Mouse (Mus musculus) hindbrain, embryonic 12.5 days (tissue): ENCODE results near the gene Tmem165. TPM values are rescaled to one million over a fixed set of nuclear protein-coding genes. Genes with fewer than 3 reads are reported as not detected.

ENCODE experiments used
- ATAC-seq: fragments of 200-750 bp; cut with Nextera tagmentation; 2 replicates; pipeline ENCODE4 v1.8.0; 2017; ENCODE audit warnings: moderate TSS enrichment; ENCODE audit not compliant: low FRiP score
- H3K27ac ChIP-seq: fragments of 300-500 bp; sonication (generic); 2 replicates; pipeline ENCODE4 v1.5.1; 2016; ENCODE audit warnings: mild to moderate bottlenecking
- H3K27me3 ChIP-seq: fragments of 300-500 bp; sonication (generic); 2 replicates; pipeline ENCODE4 v1.6.1; 2016; ENCODE audit warnings: mild to moderate bottlenecking
- H3K36me3 ChIP-seq: fragments of 300-500 bp; sonication (generic); 2 replicates; pipeline ENCODE4 v1.6.1; 2016; ENCODE audit warnings: mild to moderate bottlenecking
- H3K4me1 ChIP-seq: fragments of 300-500 bp; sonication (generic); 2 replicates; pipeline ENCODE4 v1.6.1; 2016
- H3K4me2 ChIP-seq: fragments of 300-500 bp; sonication (generic); replicated peaks from 2 replicates; pipeline ENCODE4 v1.6.1; 2016; ENCODE audit warnings: mild to moderate bottlenecking
- H3K4me3 ChIP-seq: fragments of 300-500 bp; sonication (generic); 2 replicates; pipeline ENCODE4 v1.5.1; 2016; ENCODE audit warnings: mild to moderate bottlenecking
- H3K9ac ChIP-seq: fragments of 300-500 bp; sonication (generic); 2 replicates; pipeline ENCODE4 v1.6.1; 2016; ENCODE audit warnings: mild to moderate bottlenecking, moderate library complexity
- H3K9me3 ChIP-seq: fragments of 300-500 bp; sonication (generic); replicated peaks from 2 replicates; pipeline ENCODE4 v1.6.1; 2016; ENCODE audit warnings: mild to moderate bottlenecking
- WGBS: fragments of 180-500 bp; shearing (Covaris S2); methylation state at CpG from one replicate; pipeline ENCODE4 v1.1.7; 2016; 5-methylcytosine and 5-hydroxymethylcytosine counted together
- polyA plus RNA-seq: library from polyadenylated mRNA; unstranded; fragments of >200 nt; fragmentation: Nextera tagmentation; extraction: Ambion mirVana; gene quantifications from 2 replicates; pipeline ENCODE4 v1.2.1, GENCODE M21; 2016

The Tmem165 gene
- polyA plus RNA-seq, 1 experiment from 2014 or later, result 106 TPM

GRCm38 (mm10) chr5:76176841-76177240, 6.8 kb upstream of the Tmem165 start:
- Histone ChIP-seq H3K36me3 (no peaks in the 10 kb centered on the region), H3K4me3 (no peak overlapping the region), H3K4me2 (no peak overlapping the region), H3K4me1 (0 out of 2 replicates have a peak, but pooled peaks cover 2% of the 10 kb centered on the region), H3K27ac (no peak overlapping the region), H3K27me3 (no peaks in the 10 kb centered on the region), H3K9ac (no peak overlapping the region), H3K9me3 (no peaks in the 10 kb centered on the region)
- no peak for ATAC-seq
- 64% methylated on average over 11 of the region's 11 CpGs for WGBS

GRCm38 (mm10) chr5:76177664-76178063, 6.0 kb upstream of the Tmem165 start:
- H3K4me3 ChIP-seq, result no peak overlapping the region
- no peak overlapping the region for H3K9ac ChIP-seq
- H3K4me2 ChIP-seq, result no peak overlapping the region
- H3K9me3 ChIP-seq, result no peaks in the 10 kb centered on the region
- H3K27me3 ChIP-seq, result no peaks in the 10 kb centered on the region; the same call in 1 of the 2 replicates
- ATAC-seq, result no peak
- 84% methylated on average over 7 of the region's 7 CpGs for WGBS
- 0 out of 2 replicates have a peak, but pooled peaks cover 2% of the 10 kb centered on the region for H3K4me1 ChIP-seq
- no peaks in the 10 kb centered on the region for H3K36me3 ChIP-seq
- no peak overlapping the region for H3K27ac ChIP-seq

GRCm38 (mm10) chr5:76179171-76179570, 4.5 kb upstream of the Tmem165 start:
- H3K4me1 ChIP-seq, result 0 out of 2 replicates have a peak, but pooled peaks cover 5% of the 10 kb centered on the region
- no peak overlapping the region for H3K4me3 ChIP-seq
- H3K9ac ChIP-seq, result no peak overlapping the region
- no peak overlapping the region for H3K27ac ChIP-seq
- H3K9me3 ChIP-seq, result no peaks in the 10 kb centered on the region
- 93% methylated on average over 5 of the region's 5 CpGs for WGBS
- H3K27me3 ChIP-seq, result no peaks in the 10 kb centered on the region; the same call in 1 of the 2 replicates
- H3K4me2 ChIP-seq, result no peak overlapping the region
- no peaks in the 10 kb centered on the region for H3K36me3 ChIP-seq
- no peak for ATAC-seq

GRCm38 (mm10) chr5:76179791-76180190, 3.9 kb upstream of the Tmem165 start:
- Histone ChIP-seq H3K4me1 (0 out of 2 replicates have a peak, but pooled peaks cover 5% of the 10 kb centered on the region), H3K9ac (no peak overlapping the region), H3K4me3 (no peak overlapping the region), H3K4me2 (no peak overlapping the region), H3K9me3 (no peaks in the 10 kb centered on the region), H3K27ac (no peak overlapping the region), H3K36me3 (no peaks in the 10 kb centered on the region), H3K27me3 (no peaks in the 10 kb centered on the region; the same call in 1 of the 2 replicates)
- no peak for ATAC-seq
- WGBS, result 86% methylated on average over 5 of the region's 5 CpGs

- no peak overlapping the region for H3K27ac ChIP-seq
- H3K4me3 ChIP-seq, result no peak overlapping the region
- no peaks in the 10 kb centered on the region for H3K36me3 ChIP-seq
- 65% methylated on average over 3 of the region's 3 CpGs for WGBS
- no peaks in the 10 kb centered on the region for H3K9me3 ChIP-seq
- H3K9ac ChIP-seq, result no peak overlapping the region
- H3K4me2 ChIP-seq, result no peak overlapping the region
- H3K27me3 ChIP-seq, result no peaks in the 10 kb centered on the region; the same call in 1 of the 2 replicates
- no peak for ATAC-seq
- peaks cover 18% of the 10 kb centered on the region for H3K4me1 ChIP-seq
Measured at GRCm38 (mm10) chr5:76182326-76182725, 1.4 kb upstream of the Tmem165 start.

- Histone ChIP-seq H3K27me3 (no peaks in the 10 kb centered on the region; the same call in 1 of the 2 replicates), H3K4me3 (peak overlapping the region; percentile 97), H3K27ac (no peak overlapping the region), H3K9me3 (no peaks in the 10 kb centered on the region), H3K4me1 (peaks cover 18% of the 10 kb centered on the region), H3K4me2 (peak overlapping the region; percentile 65), H3K9ac (peak overlapping the region; percentile 97), H3K36me3 (no peaks in the 10 kb centered on the region)
- ATAC-seq, result no peak
- WGBS, result 14% methylated on average over 11 of the region's 17 CpGs
Measured at GRCm38 (mm10) chr5:76183043-76183749, 484 bp upstream of the Tmem165 start.

GRCm38 (mm10) chr5:76184286-76185080, 803 bp downstream of the Tmem165 start:
- H3K4me3 ChIP-seq, result peak overlapping the region; percentile 97
- H3K4me2 ChIP-seq, result peak overlapping the region; percentile 65
- peak overlapping the region; percentile 97 for H3K27ac ChIP-seq
- H3K27me3 ChIP-seq, result no peaks in the 10 kb centered on the region; the same call in 1 of the 2 replicates
- H3K4me1 ChIP-seq, result peaks cover 23% of the 10 kb centered on the region
- no peaks in the 10 kb centered on the region for H3K36me3 ChIP-seq
- H3K9me3 ChIP-seq, result no peaks in the 10 kb centered on the region
- 4% methylated on average over 38 of the region's 38 CpGs for WGBS
- H3K9ac ChIP-seq, result peak overlapping the region; percentile 97
- ATAC-seq, result peak; percentile 93

- Histone ChIP-seq H3K4me2 (no peak overlapping the region), H3K27ac (no peak overlapping the region), H3K4me3 (no peak overlapping the region), H3K4me1 (peaks cover 29% of the 10 kb centered on the region), H3K9ac (no peak overlapping the region), H3K9me3 (no peaks in the 10 kb centered on the region), H3K36me3 (peaks cover 11% of the 10 kb centered on the region; the same call in 1 of the 2 replicates), H3K27me3 (no peaks in the 10 kb centered on the region)
- 95% methylated on average over 5 of the region's 5 CpGs for WGBS
- no peak for ATAC-seq
Measured at GRCm38 (mm10) chr5:76187885-76188284, 4.2 kb downstream of the Tmem165 start.

- Histone ChIP-seq H3K27me3 (no peaks in the 10 kb centered on the region), H3K4me2 (no peak overlapping the region), H3K4me1 (peaks cover 19% of the 10 kb centered on the region), H3K36me3 (peaks cover 17% of the 10 kb centered on the region; the same call in 1 of the 2 replicates), H3K27ac (no peak overlapping the region), H3K9me3 (no peaks in the 10 kb centered on the region), H3K9ac (no peak overlapping the region), H3K4me3 (no peak overlapping the region)
- ATAC-seq, result no peak
- WGBS, result 94% methylated on average over 4 of the region's 4 CpGs
Measured at GRCm38 (mm10) chr5:76190609-76191008, 6.9 kb downstream of the Tmem165 start.

- peaks cover 11% of the 10 kb centered on the region; the same call in 1 of the 2 replicates for H3K4me1 ChIP-seq
- no peaks in the 10 kb centered on the region for H3K27me3 ChIP-seq
- peaks cover 27% of the 10 kb centered on the region; the same call in 1 of the 2 replicates for H3K36me3 ChIP-seq
- H3K4me3 ChIP-seq, result no peak overlapping the region
- no peak overlapping the region for H3K9ac ChIP-seq
- H3K27ac ChIP-seq, result no peak overlapping the region
- no peak for ATAC-seq
- H3K4me2 ChIP-seq, result no peak overlapping the region
- no peaks in the 10 kb centered on the region for H3K9me3 ChIP-seq
Measured at GRCm38 (mm10) chr5:76193075-76193474, 9.4 kb downstream of the Tmem165 start.

GRCm38 (mm10) chr5:76194377-76194945, 10.8 kb downstream of the Tmem165 start:
- H3K4me3 ChIP-seq, result no peak overlapping the region
- H3K4me2 ChIP-seq, result no peak overlapping the region
- WGBS, result 89% methylated on average over 6 of the region's 6 CpGs
- ATAC-seq, result no peak
- H3K27ac ChIP-seq, result no peak overlapping the region
- H3K36me3 ChIP-seq, result peaks cover 30% of the 10 kb centered on the region; the same call in 1 of the 2 replicates
- H3K9me3 ChIP-seq, result no peaks in the 10 kb centered on the region
- H3K4me1 ChIP-seq, result peaks cover 6% of the 10 kb centered on the region; the same call in 1 of the 2 replicates
- H3K27me3 ChIP-seq, result no peaks in the 10 kb centered on the region
- H3K9ac ChIP-seq, result no peak overlapping the region

GRCm38 (mm10) chr5:76199346-76199745, 15.7 kb downstream of the Tmem165 start:
- H3K27ac ChIP-seq, result no peak overlapping the region
- no peak for ATAC-seq

More at GRCm38 (mm10) chr5:76199346-76199745, 15.7 kb downstream of the Tmem165 start:
- Histone ChIP-seq H3K27me3 (no peaks in the 10 kb centered on the region), H3K36me3 (peaks cover 49% of the 10 kb centered on the region), H3K9ac (no peak overlapping the region), H3K4me1 (no peaks in the 10 kb centered on the region), H3K4me2 (no peak overlapping the region), H3K4me3 (no peak overlapping the region), H3K9me3 (no peaks in the 10 kb centered on the region)
- 96% methylated on average over 13 of the region's 13 CpGs for WGBS
